8 mouse cellular contexts compared by ENCODE assay signal in the genomic region with DNA sequence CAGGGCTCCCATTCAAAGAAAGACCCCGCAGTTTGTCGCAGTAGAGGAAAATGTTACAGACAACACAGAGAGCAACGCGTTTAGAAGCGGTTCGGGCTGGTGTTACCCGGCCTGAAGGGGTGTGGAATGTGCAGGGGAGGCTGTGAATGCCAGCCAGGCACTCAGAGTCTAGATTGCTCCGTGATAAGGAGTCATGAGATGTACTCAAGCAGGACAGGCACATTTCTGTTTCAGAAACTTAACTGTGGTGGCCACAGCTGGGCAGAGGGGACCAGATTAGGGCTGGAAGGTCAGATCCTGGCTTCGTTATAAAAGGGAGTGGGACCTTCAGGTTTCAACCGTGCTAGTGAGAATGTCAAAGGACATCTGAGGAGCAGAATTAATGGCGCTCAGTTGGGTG. TPM values are rescaled to one million over a fixed set of nuclear protein-coding genes. Genes with fewer than 3 reads are reported as not detected.
A peak's percentile ranks its signal among the peaks of the same experiment; 100 is the strongest.
DNase-seq lines count a peak whose midpoint lies in the region; ATAC-seq and TF ChIP-seq lines count a peak whose summit lies in the region.

No protein-coding gene starts in this region.

- H3K4me2 ChIP-seq in kidney, postnatal 0 days (ENCODE audit: low read length), result peak overlapping the region; percentile 83

- no peak for DNase-seq in left cerebral cortex, adult 2 months (ENCODE audit: extremely low spot score in 1 of 2, low spot score in 2 of 2)
- no peak for DNase-seq in left cerebral cortex, postnatal 4 days
- peak; percentile 68 for DNase-seq in kidney, postnatal 0 days (ENCODE audit: low spot score)
- peak; percentile 74 for DNase-seq in lung, postnatal 36 days
- no peak for DNase-seq in gastrocnemius, adult 18-20 months (ENCODE audit: low spot score)

- H3K36me3 ChIP-seq in erythroblast, embryonic 14.5 days (ENCODE audit: control insufficient read depth), result no peaks in the 10 kb centered on the region
- H3K36me3 ChIP-seq in kidney, postnatal 0 days (ENCODE audit: insufficient read depth, low read length), result no peaks in the 10 kb centered on the region

- peak; percentile 66 for ATAC-seq in kidney, postnatal 0 days (replicated peaks; ENCODE audit: low FRiP score, low read depth)
- ATAC-seq in granulocyte monocyte progenitor cell, adult 5-6 weeks (replicated peaks; ENCODE audit: poor library complexity, severe bottlenecking), result no peak
- ATAC-seq in monocyte, adult 5-6 weeks (replicated peaks; ENCODE audit: insufficient number of reproducible peaks, low FRiP score, low TSS enrichment, poor library complexity, severe bottlenecking), result no peak

- H3K4me3 ChIP-seq in left cerebral cortex, adult 2 months, result peak overlapping the region; percentile 61
- peak overlapping the region; percentile 71 for H3K4me3 ChIP-seq in erythroblast, embryonic 14.5 days (replicated peaks)
- peak overlapping the region; percentile 41 for H3K4me3 ChIP-seq in kidney, postnatal 0 days (replicated peaks; ENCODE audit: low read depth, low read length)

- H3K27ac ChIP-seq in left cerebral cortex, adult 2 months, result peak overlapping the region; percentile 93
- H3K27ac ChIP-seq in kidney, postnatal 0 days, result peak overlapping the region; percentile 95

- H3K9me3 ChIP-seq in erythroblast, embryonic 14.5 days (ENCODE audit: control insufficient read depth, low read length), result no peaks in the 10 kb centered on the region
- H3K9me3 ChIP-seq in kidney, postnatal 0 days (replicated peaks; ENCODE audit: low read length), result no peaks in the 10 kb centered on the region

- TF ChIP-seq CTCF in left cerebral cortex, adult 2 months (IDR thresholded peaks at IDR 0.05), result no peak
- no peak for TF ChIP-seq CTCF in kidney, postnatal 0 days (IDR thresholded peaks at IDR 0.05; ENCODE audit: low read depth)

- intact Hi-C loops in left cerebral cortex, adult 2 months (cut with DNase I), result no loop called here
- intact Hi-C loops in left cerebral cortex, postnatal 4 days (cut with DNase I), result no loop called here

- peak overlapping the region; percentile 55 for H3K9ac ChIP-seq in kidney, postnatal 0 days (ENCODE audit: low read depth, low read length)

- WGBS in kidney, postnatal 0 days, result 3% methylated on average over 11 of the region's 11 CpGs

- H3K4me1 ChIP-seq in erythroblast, embryonic 14.5 days (ENCODE audit: control insufficient read depth), result peaks cover 88% of the 10 kb centered on the region
- H3K4me1 ChIP-seq in kidney, postnatal 0 days (replicated peaks; ENCODE audit: insufficient read depth, low read length), result peaks cover 29% of the 10 kb centered on the region

- H3K27me3 ChIP-seq in erythroblast, embryonic 14.5 days (ENCODE audit: control insufficient read depth), result no peaks in the 10 kb centered on the region
- no peaks in the 10 kb centered on the region for H3K27me3 ChIP-seq in kidney, postnatal 0 days (ENCODE audit: insufficient read depth, low read length)

RNA-seq across cellular contexts. Expression of gene Scd2, which starts 8.8 kb away (rescaled TPM):
- total RNA-seq in left cerebral cortex, adult 2 months (2021), result 100 to 1,000 TPM; 580 to 609 TPM
- 100 to 1,000 TPM; 554 to 565 TPM for total RNA-seq in left cerebral cortex, postnatal 4 days (2021)
- polyA plus RNA-seq in erythroblast, embryonic 14.5 days (2012), result 0.27 TPM in 2 replicates
- 78.4 and 81.1 TPM in 2 replicates for polyA plus RNA-seq in kidney, postnatal 0 days (2015; fragmentation: Nextera tagmentation; extraction: Ambion mirVana)
- total RNA-seq in gastrocnemius, adult 18-20 months (2021), result 1 to 10 TPM; 5.5 to 8.3 TPM
- 91.6 and 93.4 TPM in 2 replicates for total RNA-seq in granulocyte monocyte progenitor cell, adult 5-6 weeks (2014; fragmentation: Nextera tagmentation)
- 108 and 109 TPM in 2 replicates for total RNA-seq in granulocyte monocyte progenitor cell, adult 5-6 weeks (2017)
- total RNA-seq in monocyte, adult 5-6 weeks (2017), result 38.6 to 52.6 TPM (median 50.7 TPM) in 3 replicates

RNA-seq across cellular contexts. Expression of gene Scd4, which starts 48.2 kb away (rescaled TPM):
- 1 to 10 TPM; 2.1 to 2.3 TPM for total RNA-seq in left cerebral cortex, adult 2 months (2021)
- 1 to 10 TPM; 1.7 to 2.3 TPM for total RNA-seq in left cerebral cortex, postnatal 4 days (2021)
- not detected in 2 replicates for polyA plus RNA-seq in erythroblast, embryonic 14.5 days (2012)
- 0.12 and 0.18 TPM in 2 replicates for polyA plus RNA-seq in kidney, postnatal 0 days (2015; fragmentation: Nextera tagmentation; extraction: Ambion mirVana)
- total RNA-seq in gastrocnemius, adult 18-20 months (2021), result under 1 TPM in 1 of 2 experiments, not detected in 1; 0.14 TPM
- total RNA-seq in granulocyte monocyte progenitor cell, adult 5-6 weeks (2014; fragmentation: Nextera tagmentation), result not detected in 2 replicates
- 0.22 TPM in 1 of 2 replicates, not detected in the other for total RNA-seq in granulocyte monocyte progenitor cell, adult 5-6 weeks (2017)
- total RNA-seq in monocyte, adult 5-6 weeks (2017), result 1.7 TPM in 1 of 3 replicates, not detected in the others

Comparison
In these comparisons a context has a peak if more than half of its experiments do, and no peak if none do; other contexts are left out.
1. DNase-seq: peak in kidney, postnatal 0 days (single experiment) and lung, postnatal 36 days (single experiment); none in left cerebral cortex, adult 2 months (0 of 2), left cerebral cortex, postnatal 4 days (single experiment) and gastrocnemius, adult 18-20 months (single experiment).
2. RNA of gene Scd2, which starts 8.8 kb away (total RNA-seq): 580 to 609 TPM in left cerebral cortex, adult 2 months and 554 to 565 TPM in left cerebral cortex, postnatal 4 days; 91.6 to 109 TPM in granulocyte monocyte progenitor cell, adult 5-6 weeks, 38.6 to 52.6 TPM in monocyte, adult 5-6 weeks and 5.5 to 8.3 TPM in gastrocnemius, adult 18-20 months; every median in the first group is over 4 times any median in the second.
3. Peak in every context shown above with its lines, with median percentiles within 50 percentile points of each other: H3K4me3 ChIP-seq.